Mouse (Mus musculus): Measurements from ENCODE around the gene Elk3. TPM values are rescaled to one million over a fixed set of nuclear protein-coding genes. Genes with fewer than 3 reads are reported as not detected.

The Elk3 gene
- polyA plus RNA-seq, 1 experiment from 2014 or later: 12.2 TPM

- Histone ChIP-seq H3K36me3 (ENCODE audit: control insufficient read depth, insufficient read depth, low read length) (no peaks in the 10 kb centered on the region), H3K9me3 (ENCODE audit: control insufficient read depth, low read length) (no peaks in the 10 kb centered on the region), H3K4me1 (ENCODE audit: control insufficient read depth, insufficient read depth, low read length) (peaks cover 3% of the 10 kb centered on the region; the same call in 1 of the 2 replicates), H3K4me2 (peak overlapping the region; percentile 96), H3K27me3 (ENCODE audit: control insufficient read depth, insufficient read depth, low read length) (peaks cover 5% of the 10 kb centered on the region; the same call in 1 of the 2 replicates), H3K9ac (ENCODE audit: low read length) (peak overlapping the region; percentile 76), H3K4me3 (ENCODE audit: low read depth, low read length) (peak overlapping the region; percentile 53), H3K27ac (ENCODE audit: low read depth, low read length) (0 out of 2 replicates have a peak overlapping the region, but pooled peaks have one; percentile 1)
- 1% methylated on average over 22 of the region's 23 CpGs for WGBS
- ATAC-seq (ENCODE audit: low FRiP score): peak; percentile 53
- peak; percentile 95 for DNase-seq (ENCODE audit: low spot score, missing footprints)
Observed at GRCm38 (mm10) chr10:93309131-93309933, 1.6 kb downstream of the Elk3 start.

GRCm38 (mm10) chr10:93306367-93306766 is 4.6 kb downstream of the Elk3 start:
- ATAC-seq (ENCODE audit: low FRiP score): no peak
- WGBS: 86% methylated on average over 11 of the region's 11 CpGs

GRCm38 (mm10) chr10:93305946-93306345 is 5.0 kb downstream of the Elk3 start:
- Histone ChIP-seq H3K4me1 (ENCODE audit: control insufficient read depth, insufficient read depth, low read length) (peaks cover 3% of the 10 kb centered on the region; the same call in 1 of the 2 replicates), H3K4me3 (ENCODE audit: low read depth, low read length) (no peak overlapping the region), H3K9ac (ENCODE audit: low read length) (no peak overlapping the region), H3K27ac (ENCODE audit: low read depth, low read length) (no peak overlapping the region), H3K36me3 (ENCODE audit: control insufficient read depth, insufficient read depth, low read length) (no peaks in the 10 kb centered on the region), H3K4me2 (no peak overlapping the region), H3K27me3 (ENCODE audit: control insufficient read depth, insufficient read depth, low read length) (no peaks in the 10 kb centered on the region), H3K9me3 (ENCODE audit: control insufficient read depth, low read length) (no peaks in the 10 kb centered on the region)
- WGBS: 67% methylated on average over 6 of the region's 6 CpGs
- ATAC-seq (ENCODE audit: low FRiP score) (no peak), DNase-seq (ENCODE audit: low spot score, missing footprints) (no peak)

More at GRCm38 (mm10) chr10:93306367-93306766, 4.6 kb downstream of the Elk3 start:
- Histone ChIP-seq H3K4me2 (no peak overlapping the region), H3K36me3 (ENCODE audit: control insufficient read depth, insufficient read depth, low read length) (no peaks in the 10 kb centered on the region), H3K27ac (ENCODE audit: low read depth, low read length) (no peak overlapping the region), H3K4me1 (ENCODE audit: control insufficient read depth, insufficient read depth, low read length) (peaks cover 3% of the 10 kb centered on the region; the same call in 1 of the 2 replicates), H3K27me3 (ENCODE audit: control insufficient read depth, insufficient read depth, low read length) (no peaks in the 10 kb centered on the region), H3K4me3 (ENCODE audit: low read depth, low read length) (no peak overlapping the region), H3K9me3 (ENCODE audit: control insufficient read depth, low read length) (no peaks in the 10 kb centered on the region), H3K9ac (ENCODE audit: low read length) (no peak overlapping the region)
- no peak for DNase-seq (ENCODE audit: low spot score, missing footprints)

GRCm38 (mm10) chr10:93303231-93303630 is 7.7 kb downstream of the Elk3 start:
- Histone ChIP-seq H3K36me3 (ENCODE audit: control insufficient read depth, insufficient read depth, low read length) (no peaks in the 10 kb centered on the region), H3K4me3 (ENCODE audit: low read depth, low read length) (no peak overlapping the region), H3K27ac (ENCODE audit: low read depth, low read length) (no peak overlapping the region), H3K27me3 (ENCODE audit: control insufficient read depth, insufficient read depth, low read length) (no peaks in the 10 kb centered on the region), H3K4me2 (no peak overlapping the region), H3K4me1 (ENCODE audit: control insufficient read depth, insufficient read depth, low read length) (no peaks in the 10 kb centered on the region), H3K9me3 (ENCODE audit: control insufficient read depth, low read length) (no peaks in the 10 kb centered on the region), H3K9ac (ENCODE audit: low read length) (no peak overlapping the region)
- ATAC-seq (ENCODE audit: low FRiP score) (no peak), DNase-seq (ENCODE audit: low spot score, missing footprints) (peak; percentile 74)
- 81% methylated on average over 4 of the region's 4 CpGs for WGBS

GRCm38 (mm10) chr10:93301831-93302230 is 9.1 kb downstream of the Elk3 start:
- Histone ChIP-seq H3K9me3 (ENCODE audit: control insufficient read depth, low read length) (no peaks in the 10 kb centered on the region), H3K4me1 (ENCODE audit: control insufficient read depth, insufficient read depth, low read length) (no peaks in the 10 kb centered on the region), H3K27ac (ENCODE audit: low read depth, low read length) (no peak overlapping the region), H3K36me3 (ENCODE audit: control insufficient read depth, insufficient read depth, low read length) (no peaks in the 10 kb centered on the region), H3K4me2 (no peak overlapping the region), H3K27me3 (ENCODE audit: control insufficient read depth, insufficient read depth, low read length) (no peaks in the 10 kb centered on the region), H3K4me3 (ENCODE audit: low read depth, low read length) (no peak overlapping the region), H3K9ac (ENCODE audit: low read length) (no peak overlapping the region)
- ATAC-seq (ENCODE audit: low FRiP score) (no peak), DNase-seq (ENCODE audit: low spot score, missing footprints) (no peak)
- 78% methylated on average over 8 of the region's 8 CpGs for WGBS

GRCm38 (mm10) chr10:93298208-93298607 is 12.7 kb downstream of the Elk3 start:
- Histone ChIP-seq H3K27ac (ENCODE audit: low read depth, low read length) (no peak overlapping the region), H3K9me3 (ENCODE audit: control insufficient read depth, low read length) (no peaks in the 10 kb centered on the region), H3K36me3 (ENCODE audit: control insufficient read depth, insufficient read depth, low read length) (no peaks in the 10 kb centered on the region), H3K9ac (ENCODE audit: low read length) (no peak overlapping the region), H3K27me3 (ENCODE audit: control insufficient read depth, insufficient read depth, low read length) (no peaks in the 10 kb centered on the region), H3K4me3 (ENCODE audit: low read depth, low read length) (no peak overlapping the region), H3K4me2 (no peak overlapping the region), H3K4me1 (ENCODE audit: control insufficient read depth, insufficient read depth, low read length) (no peaks in the 10 kb centered on the region)
- no peak for ATAC-seq (ENCODE audit: low FRiP score)
- WGBS: 66% methylated on average over 7 of the region's 7 CpGs
- DNase-seq (ENCODE audit: low spot score, missing footprints): no peak

- WGBS: 49% methylated on average over 5 of the region's 5 CpGs
- Histone ChIP-seq H3K9ac (ENCODE audit: low read length) (no peak overlapping the region), H3K36me3 (ENCODE audit: control insufficient read depth, insufficient read depth, low read length) (no peaks in the 10 kb centered on the region), H3K9me3 (ENCODE audit: control insufficient read depth, low read length) (no peaks in the 10 kb centered on the region), H3K27ac (ENCODE audit: low read depth, low read length) (no peak overlapping the region), H3K4me3 (ENCODE audit: low read depth, low read length) (no peak overlapping the region), H3K4me2 (no peak overlapping the region), H3K4me1 (ENCODE audit: control insufficient read depth, insufficient read depth, low read length) (no peaks in the 10 kb centered on the region), H3K27me3 (ENCODE audit: control insufficient read depth, insufficient read depth, low read length) (no peaks in the 10 kb centered on the region)
- ATAC-seq (ENCODE audit: low FRiP score) (no peak), DNase-seq (ENCODE audit: low spot score, missing footprints) (no peak)
Observed at GRCm38 (mm10) chr10:93297774-93298173, 13.2 kb downstream of the Elk3 start.

- no peak for ATAC-seq (ENCODE audit: low FRiP score)
- no peaks in the 10 kb centered on the region; the same call in 1 of the 2 replicates for H3K4me1 ChIP-seq (ENCODE audit: control insufficient read depth, insufficient read depth, low read length)
- H3K9me3 ChIP-seq (ENCODE audit: control insufficient read depth, low read length): no peaks in the 10 kb centered on the region
- DNase-seq (ENCODE audit: low spot score, missing footprints): no peak
- H3K4me2 ChIP-seq: no peak overlapping the region
- H3K27me3 ChIP-seq (ENCODE audit: control insufficient read depth, insufficient read depth, low read length): no peaks in the 10 kb centered on the region
- no peak overlapping the region for H3K9ac ChIP-seq (ENCODE audit: low read length)
- no peak overlapping the region; the same call in 1 of the 2 replicates for H3K27ac ChIP-seq (ENCODE audit: low read depth, low read length)
- no peak overlapping the region for H3K4me3 ChIP-seq (ENCODE audit: low read depth, low read length)
- 76% methylated on average over 20 of the region's 20 CpGs for WGBS
- no peaks in the 10 kb centered on the region for H3K36me3 ChIP-seq (ENCODE audit: control insufficient read depth, insufficient read depth, low read length)
Observed at GRCm38 (mm10) chr10:93294547-93295219, 16.3 kb downstream of the Elk3 start.

GRCm38 (mm10) chr10:93293621-93294020 is 17.3 kb downstream of the Elk3 start:
- H3K36me3 ChIP-seq (ENCODE audit: control insufficient read depth, insufficient read depth, low read length): no peaks in the 10 kb centered on the region
- H3K9me3 ChIP-seq (ENCODE audit: control insufficient read depth, low read length): no peaks in the 10 kb centered on the region
- 81% methylated on average over 7 of the region's 7 CpGs for WGBS
- no peak for ATAC-seq (ENCODE audit: low FRiP score)
- H3K4me3 ChIP-seq (ENCODE audit: low read depth, low read length): no peak overlapping the region
- H3K4me1 ChIP-seq (ENCODE audit: control insufficient read depth, insufficient read depth, low read length): no peaks in the 10 kb centered on the region; the same call in 1 of the 2 replicates
- no peak overlapping the region for H3K9ac ChIP-seq (ENCODE audit: low read length)
- H3K4me2 ChIP-seq: no peak overlapping the region
- H3K27me3 ChIP-seq (ENCODE audit: control insufficient read depth, insufficient read depth, low read length): no peaks in the 10 kb centered on the region
- H3K27ac ChIP-seq (ENCODE audit: low read depth, low read length): no peak overlapping the region
- no peak for DNase-seq (ENCODE audit: low spot score, missing footprints)

Measured in midbrain, embryonic 11.5 days (tissue).